Mouse (Mus musculus): Measurements from ENCODE around the gene Apbb2. TPM values are rescaled to one million over a fixed set of nuclear protein-coding genes. Genes with fewer than 3 reads are reported as not detected.

Gene Apbb2
- total and polyA plus RNA-seq, 3 experiments = 0.34 to 0.40 (median 0.34) TPM

GRCm38 (mm10) chr5:66304300-66305067 is 314.1 kb downstream of the Apbb2 start:
- Histone ChIP-seq H3K79me2 (replicated peaks; ENCODE audit: control insufficient read depth, extremely low read depth, insufficient read depth, poor library complexity, severe bottlenecking) (no peaks in the 10 kb centered on the region), H3K27me3 (replicated peaks) (no peaks in the 10 kb centered on the region), H3K4me3 (replicated peaks in 1 of 3; ENCODE audit: low read depth in 2 of 3, low read length in 2 of 3, poor library complexity in 1 of 3) (no peak overlapping the region), H3K4me1 (ENCODE audit: control insufficient read depth in 1 of 2, insufficient read depth in 2 of 2) (no peaks in the 10 kb centered on the region), H3K36me3 (replicated peaks in 1 of 2; ENCODE audit: control insufficient read depth in 1 of 2, insufficient read depth in 1 of 2, low read length in 1 of 2) (no peaks in the 10 kb centered on the region), H3K4me2 (ENCODE audit: insufficient read depth, low read depth, poor library complexity, severe bottlenecking) (no peak overlapping the region), H3K9me3 (replicated peaks; ENCODE audit: low read length) (no peaks in the 10 kb centered on the region), H3K27ac (ENCODE audit: insufficient read depth, low read depth) (no peak overlapping the region), H3K9ac (ENCODE audit: insufficient read depth, low read depth) (no peak overlapping the region)
- TF ChIP-seq MAFK (IDR thresholded peaks at IDR 0.05; ENCODE audit: insufficient replicate concordance, low read length) (no peak), GABPA (IDR thresholded peaks at IDR 0.05; ENCODE audit: insufficient replicate concordance, low read depth, low read length) (no peak), CHD2 (IDR thresholded peaks at IDR 0.05; ENCODE audit: low read length) (no peak), E2F4 (IDR thresholded peaks at IDR 0.05; ENCODE audit: insufficient replicate concordance, low read depth, low read length) (no peak), USF2 (conservative IDR thresholded peaks at IDR 0.05; ENCODE audit: low read depth, low read length) (no peak), TCF12 (IDR thresholded peaks at IDR 0.05; ENCODE audit: low read depth, low read length) (no peak), MAX (IDR thresholded peaks at IDR 0.05; ENCODE audit: low read length) (no peak), NELFE (IDR thresholded peaks at IDR 0.05; ENCODE audit: low read depth, low read length) (no peak), CTCF (conservative IDR thresholded peaks at IDR 0.05 in 1 of 2, IDR thresholded peaks at IDR 0.05 in 1 of 2; ENCODE audit: low read depth in 2 of 2, low read length in 2 of 2) (no peak), MEF2A (IDR thresholded peaks at IDR 0.05; ENCODE audit: borderline replicate concordance, low read depth, low read length) (no peak), ZKSCAN1 (IDR thresholded peaks at IDR 0.05; ENCODE audit: borderline replicate concordance, low read depth, low read length) (no peak), SIN3A (IDR thresholded peaks at IDR 0.05; ENCODE audit: low read length) (no peak), JUND (conservative IDR thresholded peaks at IDR 0.05; ENCODE audit: low read depth, low read length) (no peak)
- dilution Hi-C loops (cut with MboI; ENCODE audit: extremely low pct_ligation_motif_present, extremely low pct_unique_long_range_greater_than_20kb, low sequenced_read_pairs) (no loop called here), in situ Hi-C loops (cut with MboI; ENCODE audit: low pct_ligation_motif_present, low pct_unique_long_range_greater_than_20kb, low sequenced_read_pairs) (no loop called here)
- no peak for DNase-seq (ENCODE audit: extremely low read depth)

GRCm38 (mm10) chr5:66302873-66303272 is 315.7 kb downstream of the Apbb2 start:
- no peaks in the 10 kb centered on the region for H3K9me3 ChIP-seq (replicated peaks; ENCODE audit: low read length)
- no peak overlapping the region for H3K4me2 ChIP-seq (ENCODE audit: insufficient read depth, low read depth, poor library complexity, severe bottlenecking)
- no peak overlapping the region for H3K27ac ChIP-seq (ENCODE audit: insufficient read depth, low read depth)
- no peaks in the 10 kb centered on the region for H3K27me3 ChIP-seq (replicated peaks)
- no peak overlapping the region for H3K4me3 ChIP-seq (replicated peaks in 1 of 3; ENCODE audit: low read depth in 2 of 3, low read length in 2 of 3, poor library complexity in 1 of 3)
- H3K4me1 ChIP-seq (ENCODE audit: control insufficient read depth in 1 of 2, insufficient read depth in 2 of 2) = no peaks in the 10 kb centered on the region
- in situ Hi-C loops (cut with MboI; ENCODE audit: low pct_ligation_motif_present, low pct_unique_long_range_greater_than_20kb, low sequenced_read_pairs) = no loop called here
- no peak for TF ChIP-seq E2F4 (IDR thresholded peaks at IDR 0.05; ENCODE audit: insufficient replicate concordance, low read depth, low read length)
- no peak for TF ChIP-seq HCFC1 (IDR thresholded peaks at IDR 0.05; ENCODE audit: low read depth, low read length)
- TF ChIP-seq MAFK (IDR thresholded peaks at IDR 0.05; ENCODE audit: insufficient replicate concordance, low read length) = no peak
- TF ChIP-seq RCOR1 (conservative IDR thresholded peaks at IDR 0.05; ENCODE audit: low read depth, low read length) = no peak
- no peak for TF ChIP-seq ETS1 (conservative IDR thresholded peaks at IDR 0.05; ENCODE audit: low read depth, low read length)
- no peak for TF ChIP-seq MAX (IDR thresholded peaks at IDR 0.05; ENCODE audit: low read length)
- TF ChIP-seq MYC (IDR thresholded peaks at IDR 0.05; ENCODE audit: low read depth, low read length) = no peak
- no peak for TF ChIP-seq PAX5 (IDR thresholded peaks at IDR 0.05; ENCODE audit: low read length)
- TF ChIP-seq CTCF (conservative IDR thresholded peaks at IDR 0.05 in 1 of 2, IDR thresholded peaks at IDR 0.05 in 1 of 2; ENCODE audit: low read depth in 2 of 2, low read length in 2 of 2) = no peak
- TF ChIP-seq BHLHE40 (IDR thresholded peaks at IDR 0.05; ENCODE audit: low read depth, low read length) = no peak
- TF ChIP-seq NELFE (IDR thresholded peaks at IDR 0.05; ENCODE audit: low read depth, low read length) = no peak
- no peak for TF ChIP-seq ZMIZ1 (IDR thresholded peaks at IDR 0.05; ENCODE audit: low read depth, low read length)
- TF ChIP-seq KAT2A (IDR thresholded peaks at IDR 0.05; ENCODE audit: insufficient replicate concordance, low read length) = no peak
- TF ChIP-seq TBP (conservative IDR thresholded peaks at IDR 0.05; ENCODE audit: low read depth, low read length) = no peak
- no peak for TF ChIP-seq SIN3A (IDR thresholded peaks at IDR 0.05; ENCODE audit: low read length)
- no peak for TF ChIP-seq JUND (conservative IDR thresholded peaks at IDR 0.05; ENCODE audit: low read depth, low read length)
- no peak overlapping the region for H3K9ac ChIP-seq (ENCODE audit: insufficient read depth, low read depth)
- DNase-seq (ENCODE audit: extremely low read depth) = no peak
- no peaks in the 10 kb centered on the region for H3K79me2 ChIP-seq (replicated peaks; ENCODE audit: control insufficient read depth, extremely low read depth, insufficient read depth, poor library complexity, severe bottlenecking)
- H3K36me3 ChIP-seq (replicated peaks in 1 of 2; ENCODE audit: control insufficient read depth in 1 of 2, insufficient read depth in 1 of 2, low read length in 1 of 2) = no peaks in the 10 kb centered on the region
- dilution Hi-C loops (cut with MboI; ENCODE audit: extremely low pct_ligation_motif_present, extremely low pct_unique_long_range_greater_than_20kb, low sequenced_read_pairs) = no loop called here

All from CH12.LX (cell line).